Mouse (Mus musculus): ENCODE measurements at regions not wholly inside any gene's neighbourhood (a gene's known extent, or its start where the extent isn't known, plus 50 kb on each side); places are given as distances from the start of the nearest gene placed in this dataset.

- no peak for DNase-seq (ENCODE audit: low spot score)
Measured at GRCm38 (mm10) chr6:101874894-101875293, 497.2 kb upstream of the Pdzrn3 start.

DNA sequence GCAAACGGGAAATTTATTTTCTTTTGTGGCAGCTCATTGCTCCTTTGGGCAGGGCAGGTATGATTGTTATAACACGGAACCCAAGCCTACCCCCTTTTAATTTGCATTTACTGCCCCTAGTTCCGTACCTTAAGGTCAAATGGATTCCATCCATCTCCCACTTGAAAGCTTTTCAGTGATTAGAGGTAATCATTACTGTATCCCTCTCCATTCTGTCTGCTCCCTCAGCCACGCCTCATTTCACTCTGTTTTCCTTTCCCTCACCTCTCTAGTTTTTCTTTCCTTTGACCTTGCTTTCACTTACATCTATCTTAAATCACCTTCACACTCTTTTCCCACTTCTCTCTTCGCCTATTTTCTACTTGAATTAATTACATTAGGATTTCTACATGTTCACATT is 481.2 kb upstream of the Pdzrn3 start:
- DNase-seq (ENCODE audit: low spot score): no peak

DNA sequence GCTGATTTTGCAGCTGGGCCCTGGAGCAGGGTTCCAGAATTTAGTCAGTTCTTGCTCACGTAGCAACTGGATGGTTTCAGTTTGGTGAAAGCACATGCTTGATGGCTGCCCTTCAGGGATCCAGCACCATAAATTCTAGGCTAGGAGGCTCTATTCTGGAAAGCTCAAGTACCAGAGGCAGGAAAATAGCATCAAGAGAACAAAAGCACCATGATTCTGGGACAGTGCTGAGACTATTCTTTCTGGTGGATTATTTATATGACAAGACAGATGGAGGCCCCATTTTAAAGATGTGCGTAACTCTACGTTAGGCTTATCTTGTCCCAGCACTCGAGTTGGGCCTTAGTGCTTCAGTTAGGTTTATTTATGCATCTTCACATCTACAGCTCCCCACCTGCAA is 463.0 kb upstream of the Pdzrn3 start:
- DNase-seq (ENCODE audit: low spot score): no peak

GRCm38 (mm10) chr6:101837563-101837962 is 459.9 kb upstream of the Pdzrn3 start:
- DNase-seq (ENCODE audit: low spot score): peak; percentile 16

DNA sequence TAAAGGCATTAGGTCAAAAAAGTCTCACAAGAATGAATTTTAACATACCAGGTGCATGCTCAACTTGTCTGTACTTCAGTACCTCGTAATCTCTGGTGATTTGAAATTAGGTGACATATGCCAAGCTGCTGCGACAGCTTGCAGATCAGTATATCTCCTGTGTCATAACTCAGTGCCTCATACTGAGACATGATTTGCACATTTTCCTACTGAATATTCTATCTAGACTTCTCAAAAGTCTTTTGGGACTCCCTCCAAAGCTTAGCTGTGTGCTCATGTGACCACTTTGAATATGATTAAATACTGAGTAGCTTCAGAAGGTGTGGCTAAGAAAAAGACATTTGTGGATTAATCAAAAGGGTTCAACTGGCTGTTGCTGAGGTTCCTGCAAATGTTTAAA is 416.3 kb upstream of the Pdzrn3 start:
- DNase-seq (ENCODE audit: low spot score): no peak

GRCm38 (mm10) chr6:101777864-101778263 is 400.2 kb upstream of the Pdzrn3 start:
- DNase-seq (ENCODE audit: low spot score): no peak

GRCm38 (mm10) chr6:101773151-101773550 is 395.5 kb upstream of the Pdzrn3 start:
- no peak for DNase-seq (ENCODE audit: low spot score)

DNA sequence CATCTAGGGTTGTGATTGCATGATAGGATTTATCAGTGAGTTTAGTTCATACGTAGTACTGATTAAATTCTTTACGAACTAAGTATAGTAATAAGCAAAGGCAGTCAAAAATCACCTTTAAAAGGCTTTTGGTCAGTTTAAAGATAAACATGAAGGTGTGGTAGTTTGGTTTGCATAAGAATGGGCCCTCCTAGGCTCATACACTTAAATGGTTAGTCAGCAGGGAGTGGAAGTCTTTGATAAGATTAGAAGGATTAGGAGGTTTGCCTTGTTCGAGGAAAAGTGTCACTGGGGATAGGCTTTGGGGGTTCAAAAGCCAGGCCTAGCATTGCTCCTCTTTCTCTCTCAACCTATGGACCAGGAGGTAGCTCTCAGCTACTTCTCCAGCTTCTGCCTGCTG is 357.4 kb upstream of the Pdzrn3 start:
- no peak for DNase-seq (ENCODE audit: low spot score)

DNA sequence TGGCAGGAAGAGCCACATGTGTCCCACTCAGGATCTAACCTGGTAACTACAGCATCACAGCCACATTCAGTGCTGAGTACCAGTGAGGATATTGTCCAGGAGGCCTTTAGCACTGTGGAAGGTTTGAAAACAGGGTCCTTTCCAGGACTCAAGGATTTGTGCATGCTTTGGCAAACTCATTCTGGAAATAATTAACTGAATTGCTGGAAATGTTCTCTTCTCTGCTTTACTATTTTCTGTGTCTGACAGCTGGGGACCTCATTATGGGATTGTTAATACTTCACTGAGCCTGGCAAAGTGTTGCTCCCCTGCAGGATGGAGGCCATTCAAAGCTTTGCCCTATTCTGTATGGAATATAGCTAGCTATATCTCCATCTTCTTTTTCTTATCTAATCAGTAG is 342.8 kb upstream of the Pdzrn3 start:
- DNase-seq (ENCODE audit: low spot score): no peak

DNA sequence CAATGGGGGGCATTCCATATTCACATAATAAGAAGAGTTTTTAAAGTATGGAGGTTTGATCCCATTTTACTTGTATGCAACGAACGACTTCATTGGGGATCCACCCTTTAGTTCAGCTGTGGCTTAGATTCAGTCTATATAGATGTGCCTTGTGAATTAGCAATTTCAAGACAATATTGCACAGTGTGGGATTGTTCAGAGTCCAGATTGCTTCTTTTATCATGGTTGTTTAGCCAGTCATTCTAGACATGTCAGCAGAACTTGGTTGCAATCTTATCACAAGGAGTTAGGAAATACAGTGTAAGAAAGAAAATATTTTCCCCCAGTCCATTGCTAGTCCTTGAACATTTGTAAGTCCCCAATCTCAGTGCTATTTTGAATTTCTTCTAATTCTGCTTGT is 312.0 kb upstream of the Pdzrn3 start:
- DNase-seq (ENCODE audit: low spot score): no peak

- no peak for DNase-seq (ENCODE audit: low spot score)
Measured at GRCm38 (mm10) chr6:101686578-101686977, 308.9 kb upstream of the Pdzrn3 start.

GRCm38 (mm10) chr6:101685734-101686133 is 308.0 kb upstream of the Pdzrn3 start:
- DNase-seq (ENCODE audit: low spot score): no peak

DNA sequence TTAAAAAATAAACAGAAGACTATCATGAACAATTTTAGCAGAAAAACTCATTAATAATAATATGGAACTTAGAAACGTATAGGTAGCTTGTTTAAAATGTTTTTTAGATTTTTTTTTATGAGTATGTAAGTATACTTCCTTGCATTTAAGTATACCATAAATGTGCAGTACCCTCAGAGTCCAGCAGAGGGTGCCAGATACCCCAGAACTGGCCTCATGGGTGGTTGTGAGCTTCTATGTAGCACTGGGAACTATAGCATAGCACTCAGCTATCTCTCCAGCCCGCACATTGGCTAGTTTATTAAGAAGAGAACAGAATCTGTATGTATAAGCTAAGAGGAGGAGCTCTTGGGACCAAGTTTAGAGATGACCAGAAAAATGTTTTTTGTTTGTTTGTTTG is 306.7 kb upstream of the Pdzrn3 start:
- no peak for DNase-seq (ENCODE audit: low spot score)

GRCm38 (mm10) chr6:101674846-101675245 is 297.1 kb upstream of the Pdzrn3 start:
- no peak for DNase-seq (ENCODE audit: low spot score)

DNA sequence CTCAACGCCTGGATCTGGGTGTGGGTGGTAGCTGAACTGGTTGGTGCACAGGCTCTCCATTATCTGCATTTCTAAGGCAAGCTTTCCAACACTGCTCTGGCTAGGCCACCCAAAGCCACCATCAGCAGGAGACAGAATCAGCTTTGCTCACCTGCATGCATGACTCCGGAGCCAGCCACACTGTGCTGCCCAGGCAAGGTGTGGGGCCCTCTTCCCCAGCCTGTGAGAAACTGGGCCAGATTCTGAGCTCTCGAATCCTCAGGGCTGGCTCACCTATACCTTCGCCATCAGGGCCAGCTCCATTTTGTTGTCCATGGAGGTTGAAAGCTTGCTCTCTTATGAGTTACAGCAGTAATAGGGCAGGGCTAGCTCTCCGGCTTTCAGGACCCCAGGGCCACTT is 293.1 kb upstream of the Pdzrn3 start:
- no peak for DNase-seq (ENCODE audit: low spot score)

GRCm38 (mm10) chr6:101669118-101669845 is 291.6 kb upstream of the Pdzrn3 start:
- no peak for DNase-seq (ENCODE audit: low spot score)

DNA sequence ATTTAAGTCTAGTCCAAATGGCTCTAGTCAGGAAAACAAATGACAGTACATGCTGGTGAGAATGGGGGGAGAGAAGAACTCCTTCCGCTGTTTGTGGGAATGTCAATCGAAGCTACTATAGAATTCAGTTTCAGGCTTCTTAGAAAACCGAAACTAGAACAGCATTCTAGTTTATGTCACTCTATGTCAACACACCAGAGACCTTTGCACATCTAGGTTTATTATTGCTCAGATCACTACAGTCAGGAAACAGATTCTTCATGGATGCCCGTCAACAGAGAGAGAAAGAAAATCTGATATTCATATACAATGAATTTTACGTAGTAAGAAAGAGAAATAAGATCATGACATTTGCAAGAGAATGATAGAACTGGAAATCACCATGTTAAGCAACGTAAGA is 276.7 kb upstream of the Pdzrn3 start:
- DNase-seq (ENCODE audit: low spot score): no peak

- peak; percentile 58 for DNase-seq (ENCODE audit: low spot score)
Measured at GRCm38 (mm10) chr6:101650348-101650747, 272.7 kb upstream of the Pdzrn3 start.

GRCm38 (mm10) chr6:101617295-101617694 is 239.6 kb upstream of the Pdzrn3 start:
- DNase-seq (ENCODE audit: low spot score): no peak

- no peak for DNase-seq (ENCODE audit: low spot score)
Measured at GRCm38 (mm10) chr6:101616776-101617175, 239.1 kb upstream of the Pdzrn3 start.

DNA sequence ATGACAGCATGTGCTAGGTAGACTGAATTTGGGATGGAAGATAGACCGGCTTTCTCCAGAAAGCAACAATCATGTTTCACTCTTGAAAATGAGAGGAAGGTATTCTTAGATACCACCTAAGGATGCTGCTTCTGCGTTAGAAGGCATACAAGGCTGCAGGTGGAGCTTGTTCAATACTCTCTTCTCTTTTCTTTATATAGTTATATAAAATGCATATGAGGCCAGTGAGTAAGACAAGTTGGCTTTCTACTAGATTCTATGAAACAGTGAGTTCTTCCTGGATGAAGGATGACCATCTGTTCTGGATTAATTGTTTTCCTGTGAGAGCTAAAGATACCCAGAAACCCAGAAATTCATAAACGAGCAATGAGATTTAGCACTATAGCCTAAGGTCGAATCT is 231.3 kb upstream of the Pdzrn3 start:
- DNase-seq (ENCODE audit: low spot score): no peak

GRCm38 (mm10) chr6:101603083-101603482 is 225.4 kb upstream of the Pdzrn3 start:
- DNase-seq (ENCODE audit: low spot score): no peak

DNA sequence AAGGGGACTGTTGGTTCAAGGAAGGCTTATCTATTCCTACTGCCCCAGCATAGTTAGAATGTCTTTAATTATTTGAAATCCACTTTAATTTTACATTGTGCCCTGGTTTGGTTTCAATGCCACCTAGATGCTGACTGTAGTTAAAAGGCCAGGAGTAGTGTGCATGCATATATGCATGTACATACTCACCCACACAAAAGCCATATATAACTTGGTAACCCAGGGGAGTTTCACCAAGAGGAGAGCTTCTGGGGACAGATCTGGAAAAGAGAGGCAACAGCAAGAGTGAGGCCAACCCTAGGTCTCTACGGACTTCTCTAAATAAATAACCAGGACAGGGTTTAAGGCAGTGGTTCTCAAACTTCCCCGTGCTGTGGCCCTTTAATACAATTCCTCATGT is 219.3 kb upstream of the Pdzrn3 start:
- DNase-seq (ENCODE audit: low spot score): no peak
